Mouse (Mus musculus) MEL (cell line): ENCODE data around the gene 1700113H08Rik. TPM values are rescaled to one million over a fixed set of nuclear protein-coding genes. Genes with fewer than 3 reads are reported as not detected.

Experiments
- DNase-seq: peaks from one replicate; pipeline ENCODE4 v3.0.0; 2011; ENCODE audit warnings: low read depth, low spot score
- H3K27ac ChIP-seq: 2 replicates; pipeline ENCODE4 v1.5.1; 2012; ENCODE audit warnings: low read depth, mild to moderate bottlenecking, control low read depth, low read length, moderate library complexity; ENCODE audit not compliant: control insufficient read depth
- H3K27me3 ChIP-seq, 2 experiments: fragments of 150-350 bp in 1 of 2; sonication (generic) in 1 of 2; 2 replicates each; pipeline ENCODE4 v1.6.1; 2012; ENCODE audit warnings: low read length in 2 of 2, mild to moderate bottlenecking in 2 of 2, improper control_type of control experiment in 1 of 2, moderate library complexity in 1 of 2; ENCODE audit not compliant: insufficient read depth in 2 of 2, control insufficient read depth in 1 of 2
- H3K36me3 ChIP-seq, 2 experiments: 2 replicates each; pipeline ENCODE4 v1.6.1; 2012 to 2014; ENCODE audit warnings: low read length in 2 of 2, improper control_type of control experiment in 1 of 2, inconsistent platforms in 1 of 2, mild to moderate bottlenecking in 1 of 2; ENCODE audit not compliant: insufficient read depth in 2 of 2, control insufficient read depth in 1 of 2
- H3K4me1 ChIP-seq, 2 experiments: fragments of 150-350 bp in 1 of 2; sonication (generic) in 1 of 2; 2 replicates each; pipeline ENCODE4 v1.6.1; 2012; ENCODE audit warnings: low read length in 2 of 2, improper control_type of control experiment in 1 of 2, mild to moderate bottlenecking in 1 of 2; ENCODE audit not compliant: insufficient read depth in 2 of 2, control insufficient read depth in 1 of 2
- H3K4me3 ChIP-seq, 2 experiments: fragments of 150-350 bp in 1 of 2; sonication (generic) in 1 of 2; 2 replicates each; pipeline ENCODE4 v1.5.1; 2012; ENCODE audit warnings: low read depth in 2 of 2, low read length in 2 of 2, mild to moderate bottlenecking in 2 of 2, moderate library complexity in 2 of 2, control low read depth in 1 of 2, improper control_type of control experiment in 1 of 2; ENCODE audit not compliant: control insufficient read depth in 1 of 2, insufficient read depth in 1 of 2
- H3K79me2 ChIP-seq: 2 replicates; pipeline ENCODE4 v1.6.1; 2012; ENCODE audit warnings: mild to moderate bottlenecking, low read length, moderate library complexity; ENCODE audit not compliant: control insufficient read depth, poor library complexity, insufficient read depth
- H3K9ac ChIP-seq: 2 replicates; pipeline ENCODE4 v1.6.1; 2012; ENCODE audit warnings: low read depth, mild to moderate bottlenecking, control low read depth, low read length, moderate library complexity; ENCODE audit not compliant: control insufficient read depth, poor library complexity, severe bottlenecking
- H3K9me3 ChIP-seq: fragments of 150-350 bp; sonication (generic); replicated peaks from 2 replicates; pipeline ENCODE4 v1.6.1; 2012; ENCODE audit warnings: mild to moderate bottlenecking, low read length, improper control_type of control experiment, moderate library complexity; ENCODE audit not compliant: insufficient read depth
- BHLHE40 ChIP-seq: IDR thresholded peaks from 2 replicates; pipeline ENCODE4 v1.6.1; 2012; ENCODE audit warnings: low read depth, mild to moderate bottlenecking, inconsistent platforms, low read length, improper control_type of control experiment, borderline replicate concordance
- CHD2 ChIP-seq: IDR thresholded peaks from 2 replicates; pipeline ENCODE4 v1.6.1; 2011; ENCODE audit warnings: low read length, improper control_type of control experiment
- E2F4 ChIP-seq: IDR thresholded peaks from 2 replicates; pipeline ENCODE4 v1.6.1; 2011; ENCODE audit warnings: low read depth, low read length, improper control_type of control experiment, borderline replicate concordance
- ELF1 ChIP-seq: IDR thresholded peaks from 2 replicates; pipeline ENCODE4 v1.6.1; 2014; ENCODE audit warnings: low read depth, mild to moderate bottlenecking, inconsistent platforms, low read length, improper control_type of control experiment, moderate library complexity
- EP300 ChIP-seq, 2 experiments: IDR thresholded peaks; 2 replicates each; pipeline ENCODE4 v1.6.1; 2011; ENCODE audit warnings: improper control_type of control experiment in 2 of 2, low read length in 2 of 2, low read depth in 1 of 2, mild to moderate bottlenecking in 1 of 2
- ETS1 ChIP-seq: IDR thresholded peaks from 2 replicates; pipeline ENCODE4 v1.6.1; 2012; ENCODE audit warnings: low read depth, mild to moderate bottlenecking, inconsistent platforms, low read length, improper control_type of control experiment, moderate library complexity
- GABPA ChIP-seq: IDR thresholded peaks from 2 replicates; pipeline ENCODE4 v1.6.1; 2012; ENCODE audit warnings: low read depth, mild to moderate bottlenecking, inconsistent platforms, low read length, improper control_type of control experiment, moderate library complexity
- GATA1 ChIP-seq: IDR thresholded peaks from 2 replicates; pipeline ENCODE4 v1.6.1; 2011; ENCODE audit warnings: low read depth, low read length, improper control_type of control experiment
- HCFC1 ChIP-seq: IDR thresholded peaks from 2 replicates; pipeline ENCODE4 v1.6.1; 2012; ENCODE audit warnings: low read depth, mild to moderate bottlenecking, inconsistent platforms, low read length, improper control_type of control experiment, moderate library complexity
- JUND ChIP-seq: IDR thresholded peaks from 2 replicates; pipeline ENCODE4 v1.6.1; 2011; ENCODE audit warnings: low read depth, mild to moderate bottlenecking, improper control_type of control experiment, low read length
- KAT2A ChIP-seq: conservative IDR thresholded peaks from 2 replicates; pipeline ENCODE4 v1.6.1; 2012; ENCODE audit warnings: low read depth, low read length, improper control_type of control experiment, inconsistent platforms
- MAFK ChIP-seq: IDR thresholded peaks from 2 replicates; pipeline ENCODE4 v1.6.1; 2011; ENCODE audit warnings: low read depth, mild to moderate bottlenecking, low read length, improper control_type of control experiment, borderline replicate concordance
- MAX ChIP-seq: IDR thresholded peaks from 2 replicates; pipeline ENCODE4 v1.6.1; 2011; ENCODE audit warnings: low read length, improper control_type of control experiment
- MAZ ChIP-seq: IDR thresholded peaks from 2 replicates; pipeline ENCODE4 v1.6.1; 2012; ENCODE audit warnings: low read depth, mild to moderate bottlenecking, inconsistent platforms, low read length, improper control_type of control experiment
- MEF2A ChIP-seq: IDR thresholded peaks from 2 replicates; pipeline ENCODE4 v1.6.1; 2014; ENCODE audit warnings: low read depth, mild to moderate bottlenecking, inconsistent platforms, low read length, improper control_type of control experiment; ENCODE audit not compliant: poor library complexity, insufficient replicate concordance, severe bottlenecking; ENCODE audit errors: extremely low read depth
- MXI1 ChIP-seq: IDR thresholded peaks from 2 replicates; pipeline ENCODE4 v1.6.1; 2011; ENCODE audit warnings: mild to moderate bottlenecking, low read depth, low read length, improper control_type of control experiment
- MYC ChIP-seq: IDR thresholded peaks from 2 replicates; pipeline ENCODE4 v1.6.1; 2011; ENCODE audit warnings: low read depth, mild to moderate bottlenecking, low read length, improper control_type of control experiment, moderate library complexity
- NELFE ChIP-seq: IDR thresholded peaks from 2 replicates; pipeline ENCODE4 v1.6.1; 2011; ENCODE audit warnings: low read depth, low read length, improper control_type of control experiment
- NRF1 ChIP-seq: IDR thresholded peaks from 2 replicates; pipeline ENCODE4 v1.6.1; 2014; ENCODE audit warnings: low read depth, mild to moderate bottlenecking, inconsistent platforms, low read length, improper control_type of control experiment, moderate library complexity; ENCODE audit not compliant: poor library complexity, insufficient read depth, severe bottlenecking
- POLR2A ChIP-seq, 2 experiments: IDR thresholded peaks; 2 replicates each; pipeline ENCODE4 v1.6.1; 2011 to 2012; ENCODE audit warnings: low read length in 2 of 2, mild to moderate bottlenecking in 2 of 2, control low read depth in 1 of 2, improper control_type of control experiment in 1 of 2, low read depth in 1 of 2, moderate library complexity in 1 of 2; ENCODE audit not compliant: control insufficient read depth in 1 of 2, insufficient read depth in 1 of 2, poor library complexity in 1 of 2
- RAD21 ChIP-seq: IDR thresholded peaks from 2 replicates; pipeline ENCODE4 v1.6.1; 2011; ENCODE audit warnings: mild to moderate bottlenecking, low read depth, low read length, improper control_type of control experiment
- RCOR1 ChIP-seq: IDR thresholded peaks from 2 replicates; pipeline ENCODE4 v1.6.1; 2012; ENCODE audit warnings: low read depth, mild to moderate bottlenecking, inconsistent platforms, low read length, improper control_type of control experiment
- SIN3A ChIP-seq: IDR thresholded peaks from 2 replicates; pipeline ENCODE4 v1.6.1; 2012; ENCODE audit warnings: low read length, improper control_type of control experiment, inconsistent platforms
- SMC3 ChIP-seq: IDR thresholded peaks from 2 replicates; pipeline ENCODE4 v1.6.1; 2011; ENCODE audit warnings: low read depth, low read length, improper control_type of control experiment
- TBP ChIP-seq: IDR thresholded peaks from 2 replicates; pipeline ENCODE4 v1.8.0; 2011; ENCODE audit warnings: low read depth, low read length, improper control_type of control experiment
- TCF12 ChIP-seq: IDR thresholded peaks from 2 replicates; pipeline ENCODE4 v1.6.1; 2014; ENCODE audit warnings: low read depth, mild to moderate bottlenecking, inconsistent platforms, low read length, improper control_type of control experiment, moderate library complexity
- UBTF ChIP-seq: IDR thresholded peaks from 2 replicates; pipeline ENCODE4 v1.6.1; 2012; ENCODE audit warnings: low read depth, mild to moderate bottlenecking, inconsistent platforms, low read length, improper control_type of control experiment, moderate library complexity, borderline replicate concordance; ENCODE audit not compliant: insufficient read depth
- USF1 ChIP-seq: IDR thresholded peaks from 2 replicates; pipeline ENCODE4 v1.6.1; 2014; ENCODE audit warnings: low read depth, mild to moderate bottlenecking, inconsistent platforms, low read length, improper control_type of control experiment, moderate library complexity
- USF2 ChIP-seq, 2 experiments: IDR thresholded peaks; 2 replicates each; pipeline ENCODE4 v1.6.1; 2011 to 2012; ENCODE audit warnings: improper control_type of control experiment in 2 of 2, low read length in 2 of 2, borderline replicate concordance in 1 of 2, inconsistent platforms in 1 of 2, low read depth in 1 of 2, mild to moderate bottlenecking in 1 of 2; ENCODE audit not compliant: insufficient read depth in 1 of 2
- ZKSCAN1 ChIP-seq: IDR thresholded peaks from 2 replicates; pipeline ENCODE4 v1.6.1; 2012; ENCODE audit warnings: low read depth, mild to moderate bottlenecking, inconsistent platforms, low read length, improper control_type of control experiment, moderate library complexity
- ZMIZ1 ChIP-seq: IDR thresholded peaks from 2 replicates; pipeline ENCODE4 v1.6.1; 2012; ENCODE audit warnings: low read depth, mild to moderate bottlenecking, inconsistent platforms, low read length, improper control_type of control experiment, moderate library complexity
- ZNF384 ChIP-seq: IDR thresholded peaks from 2 replicates; pipeline ENCODE4 v1.6.1; 2012; ENCODE audit warnings: low read depth, mild to moderate bottlenecking, inconsistent platforms, low read length, improper control_type of control experiment
- polyA plus RNA-seq, 2 experiments: library from polyadenylated mRNA; stranded (reverse) in 1 of 2; unstranded in 1 of 2; fragments of >175 nt in 1 of 2; fragments of >200 nt in 1 of 2; gene quantifications; 2 replicates each; pipeline versions ENCODE4 v1.2.1 to v1.2.4; 2012; ENCODE audit warnings: low replicate concordance in 2 of 2, low read depth in 1 of 2; ENCODE audit not compliant: insufficient read length in 2 of 2, insufficient read depth in 1 of 2, missing spikeins in 1 of 2
- total RNA-seq: library from RNA; depleted of rRNA; stranded (reverse); fragments of 300-350 nt; gene quantifications from 2 replicates; pipeline ENCODE4 v1.2.3, GENCODE M21; 2012

The 1700113H08Rik gene
- total and polyA plus RNA-seq, 3 experiments: not detected

- Histone ChIP-seq H3K9ac (no peak overlapping the region), H3K27me3 (no peaks in the 10 kb centered on the region), H3K27ac (no peak overlapping the region), H3K4me1 (no peaks in the 10 kb centered on the region), H3K9me3 (no peaks in the 10 kb centered on the region), H3K36me3 (no peaks in the 10 kb centered on the region), H3K79me2 (no peaks in the 10 kb centered on the region), H3K4me3 (no peak overlapping the region)
- TF ChIP-seq MEF2A: no peak
- TF ChIP-seq TBP: no peak
- TF ChIP-seq GABPA: no peak
- no peak for TF ChIP-seq SIN3A
- no peak for TF ChIP-seq UBTF
- TF ChIP-seq ELF1: no peak
- no peak for TF ChIP-seq EP300 (IDR thresholded peaks at IDR 0.05; ENCODE audit: low read depth in 1 of 2, low read length in 2 of 2)
- TF ChIP-seq POLR2A (IDR thresholded peaks at IDR 0.05; ENCODE audit: control insufficient read depth in 1 of 2, insufficient read depth in 1 of 2, low read depth in 1 of 2, low read length in 2 of 2, poor library complexity in 1 of 2): no peak
- TF ChIP-seq MAZ: no peak
- no peak for TF ChIP-seq USF1
- no peak for TF ChIP-seq ZNF384
- no peak for TF ChIP-seq MYC
- TF ChIP-seq BHLHE40: no peak
- TF ChIP-seq JUND: no peak
- TF ChIP-seq GATA1: no peak
- TF ChIP-seq ETS1: no peak
- no peak for TF ChIP-seq NRF1
- TF ChIP-seq NELFE: no peak
- TF ChIP-seq HCFC1: no peak
- TF ChIP-seq RCOR1: no peak
- no peak for DNase-seq
Observed at GRCm38 (mm10) chr10:87198720-87199119, 140.9 kb downstream of the 1700113H08Rik start.

GRCm38 (mm10) chr10:87209466-87209865 is 151.6 kb downstream of the 1700113H08Rik start:
- Histone ChIP-seq H3K9ac (no peak overlapping the region), H3K27me3 (no peaks in the 10 kb centered on the region), H3K4me1 (no peaks in the 10 kb centered on the region), H3K36me3 (no peaks in the 10 kb centered on the region), H3K9me3 (no peaks in the 10 kb centered on the region), H3K79me2 (no peaks in the 10 kb centered on the region), H3K27ac (no peak overlapping the region), H3K4me3 (no peak overlapping the region)
- no peak for TF ChIP-seq ZMIZ1
- TF ChIP-seq MXI1: no peak
- TF ChIP-seq MAX: no peak
- no peak for TF ChIP-seq TCF12
- TF ChIP-seq MAFK: no peak
- TF ChIP-seq UBTF: no peak
- no peak for TF ChIP-seq E2F4
- TF ChIP-seq ZKSCAN1: no peak
- TF ChIP-seq EP300 (IDR thresholded peaks at IDR 0.05; ENCODE audit: low read depth in 1 of 2, low read length in 2 of 2): no peak
- TF ChIP-seq MAZ: no peak
- no peak for TF ChIP-seq NELFE
- no peak for TF ChIP-seq JUND
- no peak for TF ChIP-seq RAD21
- TF ChIP-seq USF2 (IDR thresholded peaks at IDR 0.05; ENCODE audit: borderline replicate concordance in 1 of 2, insufficient read depth in 1 of 2, low read depth in 1 of 2, low read length in 2 of 2): no peak
- TF ChIP-seq HCFC1: no peak
- TF ChIP-seq MEF2A: no peak
- no peak for TF ChIP-seq KAT2A
- TF ChIP-seq SMC3: no peak
- TF ChIP-seq RCOR1: no peak
- TF ChIP-seq CHD2: no peak
- DNase-seq: no peak
